ENCODE assay signal across 16 mouse cellular contexts in the genomic region with DNA sequence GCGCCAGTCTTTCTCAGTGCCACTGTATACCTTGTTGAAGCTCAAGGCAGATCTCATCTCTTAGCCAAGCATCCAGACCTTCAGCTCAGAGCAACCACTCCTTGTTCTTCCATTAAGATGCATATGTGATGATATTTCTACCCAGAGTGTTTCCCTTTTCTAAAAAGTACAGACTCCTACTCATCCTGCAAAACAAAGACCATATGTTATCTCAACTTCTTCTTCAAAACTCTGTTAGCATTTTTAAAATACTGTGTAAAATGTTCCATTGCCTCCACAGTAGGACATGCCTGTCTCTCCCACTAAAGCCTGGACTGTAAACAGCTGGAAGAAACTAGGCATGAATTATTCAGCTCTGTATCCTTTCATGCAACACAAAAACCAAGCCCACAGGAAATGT.
"Had no signal": no experiment of that assay in that cellular context is flagged by ENCODE, and none has a peak within 500 bp of the region (broad histone marks: within the 10 kb centered on the region; RNA-seq: fewer than 3 reads in every experiment).

No protein-coding gene starts in this region.

- H3K27me3 ChIP-seq: liver, embryonic 15.5 days had no signal

- H3K4me3 ChIP-seq: hindbrain, embryonic 15.5 days; layer of hippocampus, adult 2 months; liver, embryonic 15.5 days; midbrain, embryonic 10.5 days; myocyte; neural tube, embryonic 15.5 days had no signal

- H3K4me2 ChIP-seq: hindbrain, embryonic 15.5 days; liver, embryonic 11.5 days; liver, embryonic 15.5 days; lung, embryonic 14.5 days; neural tube, embryonic 15.5 days had no signal

- H3K27ac ChIP-seq: hindbrain, embryonic 15.5 days; liver, embryonic 15.5 days; midbrain, embryonic 10.5 days; neural tube, embryonic 15.5 days had no signal

- H3K4me1 ChIP-seq: hindbrain, embryonic 15.5 days; liver, embryonic 15.5 days; neural tube, embryonic 15.5 days had no signal

- DNase-seq: kidney, adult 11 months; lung, embryonic 14.5 days; lung, postnatal 10 days; lung, postnatal 4 days; midbrain, embryonic 14.5 days; right cerebral cortex, postnatal 4 days; spleen, adult 18-20 months; thymus, adult 2 months; thymus, postnatal 25 days had no signal

- H3K9ac ChIP-seq: hindbrain, embryonic 15.5 days; liver, embryonic 15.5 days; lung, embryonic 14.5 days; neural tube, embryonic 15.5 days had no signal

- H3K9me3 ChIP-seq: hindbrain, embryonic 15.5 days; liver, embryonic 15.5 days; midbrain, embryonic 10.5 days; neural tube, embryonic 15.5 days had no signal

- H3K36me3 ChIP-seq: hindbrain, embryonic 15.5 days; liver, embryonic 15.5 days; midbrain, embryonic 10.5 days; neural tube, embryonic 15.5 days had no signal
